Mouse (Mus musculus) heart, postnatal 10 days (tissue): ENCODE measurements around the gene Slc5a3. TPM values are rescaled to one million over a fixed set of nuclear protein-coding genes. Genes with fewer than 3 reads are reported as not detected.

Experiments
- DNase-seq, 2 experiments: peaks; one replicate each; pipeline ENCODE4 v3.0.0; 2021
- intact Hi-C: fragments of 180-260 bp; cut with DNase I; formaldehyde crosslinking; loops from one replicate; pipeline ENCODE4 v1.15.1; 2025
- total RNA-seq, 2 experiments: library from RNA; stranded (reverse); gene quantifications; 2 replicates each; pipeline ENCODE4 v1.2.3; 2021

The Slc5a3 gene
- total RNA-seq, result 1 to 10 TPM; 4.5 to 5.0 TPM

- peak; percentile 92 to 93 for DNase-seq
- intact Hi-C loops, result loop anchor here (2.0 to 5.0 kb wide), 4 partner anchors 35 to 229 kb away; no protein-coding TSS in a partner anchor
These were observed at the start of gene Slc5a3, which contains the start of the genes Mrps6 and Gm49711 for GRCm38 (mm10) chr16:92057852-92058643. Gene Slc5a3, plus strand, starts transcription at chr16:92058322. Gene Mrps6, plus strand, starts transcription at chr16:92058270. Gene Gm49711, plus strand, starts transcription at chr16:92058316.

GRCm38 (mm10) chr16:92009586-92009985 is 48.5 kb upstream of the Slc5a3 start:
- DNase-seq, result no peak
- intact Hi-C loops, result no loop called here

DNA sequence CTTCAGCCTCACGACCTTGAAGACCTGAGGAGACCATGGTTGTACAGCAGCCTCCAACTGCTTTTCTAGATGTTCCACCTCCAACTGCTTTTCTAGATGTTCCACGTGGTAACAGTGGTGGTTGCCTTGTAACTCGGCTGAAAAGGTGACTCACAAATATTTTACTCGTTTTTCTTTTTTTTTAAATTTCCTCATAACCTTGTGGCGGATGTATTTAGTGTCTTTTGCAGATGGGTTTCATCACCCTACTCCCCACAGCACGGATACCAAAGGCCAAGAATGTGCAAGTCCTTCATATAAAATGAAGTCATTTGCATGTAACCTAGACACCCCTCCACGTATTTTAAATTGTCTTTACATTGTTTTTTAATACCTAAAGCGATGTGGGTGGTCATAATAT is 41.3 kb upstream of the Slc5a3 start:
- no peak for DNase-seq
- intact Hi-C loops, result loop anchor here (5.0 kb wide), 1 partner anchor 49 kb away; no protein-coding TSS in a partner anchor

DNA sequence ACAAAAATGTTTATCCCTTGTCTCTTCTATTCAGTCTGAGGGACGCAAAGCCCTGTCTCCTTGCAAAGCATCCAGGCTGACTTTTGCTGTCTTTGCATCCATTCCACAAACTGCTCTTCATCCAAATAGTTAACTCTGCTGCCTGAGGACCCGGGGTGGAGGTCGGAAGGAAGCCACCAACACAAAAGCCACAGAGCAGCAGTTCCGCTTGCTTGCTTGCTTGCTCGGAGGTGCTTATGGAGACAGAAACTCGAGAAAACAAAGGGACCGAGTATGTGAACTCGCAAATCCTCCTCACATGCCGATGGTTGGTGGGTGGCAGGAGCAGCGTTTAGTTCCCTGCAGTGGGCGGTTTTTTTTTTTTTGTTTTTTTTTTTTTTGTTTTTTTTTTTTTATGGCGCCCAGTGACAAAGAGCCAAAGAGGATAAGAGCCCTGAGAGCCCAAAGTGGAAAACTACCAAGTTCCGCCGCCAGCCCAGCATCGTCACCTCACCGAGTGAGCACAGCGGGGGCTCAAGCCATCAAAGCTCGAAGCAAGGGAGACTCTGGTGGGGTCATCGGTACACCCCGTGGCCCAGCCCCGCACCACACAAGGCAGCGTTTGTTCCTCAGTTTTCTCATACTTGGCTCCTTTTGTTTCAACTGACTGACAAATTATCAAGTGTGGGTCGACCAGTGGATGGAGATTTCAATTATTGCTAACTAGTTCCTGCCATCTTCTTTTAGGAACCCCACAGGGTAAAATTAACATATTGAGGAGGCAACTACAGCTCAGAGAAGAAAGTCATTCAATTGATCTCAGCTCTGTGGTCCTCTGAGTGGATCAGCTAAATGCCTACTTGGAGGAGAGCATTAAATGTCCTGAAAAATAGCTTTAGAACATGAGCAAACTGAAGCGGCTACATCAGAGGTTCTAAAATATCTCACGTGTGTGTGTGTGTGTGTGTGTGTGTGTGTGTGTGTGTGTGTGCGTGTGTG is 38.7 kb upstream of the Slc5a3 start:
- peak; percentile 60 to 71 for DNase-seq
- intact Hi-C loops, result loop anchor here (5.0 kb wide), 1 partner anchor 52 kb away; no protein-coding TSS in a partner anchor

DNA sequence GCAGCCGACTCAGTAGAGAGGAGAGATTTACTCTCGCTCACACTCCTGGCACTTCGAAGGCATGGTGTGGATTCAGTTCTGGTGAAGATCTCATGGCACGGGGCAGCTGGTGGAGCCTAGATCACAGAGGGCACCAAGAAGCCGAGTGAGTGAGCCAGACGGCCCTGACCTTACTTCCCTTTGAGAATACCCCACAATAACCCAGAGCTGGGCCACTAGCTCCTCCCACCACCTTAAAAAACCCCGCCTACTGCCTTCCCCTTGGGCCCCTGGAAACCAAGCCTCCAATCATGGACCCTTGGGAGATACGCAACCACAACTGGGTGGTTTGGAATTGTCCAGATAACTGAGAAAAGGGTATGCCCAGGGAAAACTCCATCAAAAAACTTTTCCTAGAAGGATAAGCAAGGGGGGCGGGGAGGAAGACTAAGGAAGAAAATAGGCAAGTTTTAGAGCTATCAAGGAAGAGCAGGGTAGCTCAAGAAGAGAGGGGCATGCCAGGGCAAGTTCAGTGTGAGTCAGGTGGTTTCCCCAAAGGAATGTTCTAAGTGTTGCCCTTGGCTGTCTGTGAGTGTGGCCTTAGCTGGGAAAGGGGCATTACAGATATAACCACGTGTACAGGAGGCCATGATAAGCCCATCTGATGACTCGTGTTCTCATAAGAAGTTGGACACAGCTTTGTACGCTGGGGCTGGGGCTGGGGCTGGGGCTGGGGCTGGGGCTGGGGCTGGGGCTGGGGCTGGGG is 36.3 kb upstream of the Slc5a3 start:
- intact Hi-C loops, result loop anchor here (2.0 kb wide), 2 partner anchors 35 to 87 kb away; no protein-coding TSS in a partner anchor
- no peak for DNase-seq

- peak in 1 of 2 experiments; percentile 14 for DNase-seq
- intact Hi-C loops, result loop anchor here (2.0 kb wide), 2 partner anchors 34 to 88 kb away; no protein-coding TSS in a partner anchor
These were observed 35.4 kb upstream of the Slc5a3 start for GRCm38 (mm10) chr16:92022494-92023283.

- intact Hi-C loops, result no loop called here
- DNase-seq, result no peak
These were observed 24.8 kb upstream of the Slc5a3 start for GRCm38 (mm10) chr16:92033286-92033685.

GRCm38 (mm10) chr16:92034676-92035075 is 23.4 kb upstream of the Slc5a3 start:
- intact Hi-C loops, result no loop called here
- DNase-seq, result no peak

GRCm38 (mm10) chr16:92036701-92037100 is 21.4 kb upstream of the Slc5a3 start:
- DNase-seq, result no peak
- intact Hi-C loops, result no loop called here

GRCm38 (mm10) chr16:92037891-92038607 is 20.1 kb upstream of the Slc5a3 start:
- intact Hi-C loops, result no loop called here

GRCm38 (mm10) chr16:92039421-92039820 is 18.7 kb upstream of the Slc5a3 start:
- intact Hi-C loops, result no loop called here
- no peak for DNase-seq

More at GRCm38 (mm10) chr16:92037891-92038607, 20.1 kb upstream of the Slc5a3 start:
- no peak for DNase-seq

GRCm38 (mm10) chr16:92039966-92040365 is 18.2 kb upstream of the Slc5a3 start:
- no peak for DNase-seq
- intact Hi-C loops, result no loop called here

- no peak for DNase-seq
- intact Hi-C loops, result no loop called here
These were observed 6.3 kb upstream of the Slc5a3 start for GRCm38 (mm10) chr16:92051777-92052310.

DNA sequence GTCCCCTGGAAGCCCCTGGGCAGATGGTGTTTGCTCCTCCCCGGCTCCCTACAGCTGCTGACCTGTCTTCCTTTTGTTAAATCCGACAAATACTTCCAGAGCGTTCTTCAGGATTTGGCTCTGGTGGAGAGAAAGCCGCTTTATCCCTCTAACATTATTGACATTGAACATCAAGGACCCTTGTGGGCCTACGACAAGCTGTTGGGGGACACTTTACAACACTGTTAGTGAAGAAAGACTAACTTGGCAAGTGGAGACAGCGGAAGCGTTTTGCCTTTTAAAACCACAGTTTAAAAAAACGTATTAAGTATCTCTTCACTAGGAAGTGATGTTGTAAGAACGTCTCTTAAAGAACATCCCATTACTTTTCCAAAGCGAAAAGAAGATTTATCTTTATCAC is 5.6 kb upstream of the Slc5a3 start:
- intact Hi-C loops, result no loop called here
- no peak for DNase-seq

DNA sequence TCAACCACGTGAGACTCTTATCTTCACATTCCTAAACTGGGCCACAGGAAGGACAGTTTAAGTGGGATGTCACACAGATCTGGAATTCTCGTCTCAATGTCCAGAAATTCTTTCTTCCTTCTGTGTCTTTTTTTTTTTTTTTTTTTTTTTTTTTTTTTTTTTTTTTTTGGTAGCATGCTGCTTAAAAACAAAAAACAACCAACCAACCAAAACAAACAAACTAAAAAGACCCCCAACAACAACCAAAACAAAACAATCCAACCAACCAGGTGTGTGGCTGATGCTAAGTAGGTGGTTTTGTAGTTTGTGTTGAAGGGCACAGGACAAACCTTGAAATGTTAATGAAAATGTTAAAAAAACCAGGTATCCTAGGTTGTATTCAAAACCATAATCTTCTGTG is 1.4 kb upstream of the Slc5a3 start:
- intact Hi-C loops, result loop anchor here (2.0 to 5.0 kb wide), 3 partner anchors 34 to 231 kb away; no protein-coding TSS in a partner anchor
- no peak for DNase-seq

DNA sequence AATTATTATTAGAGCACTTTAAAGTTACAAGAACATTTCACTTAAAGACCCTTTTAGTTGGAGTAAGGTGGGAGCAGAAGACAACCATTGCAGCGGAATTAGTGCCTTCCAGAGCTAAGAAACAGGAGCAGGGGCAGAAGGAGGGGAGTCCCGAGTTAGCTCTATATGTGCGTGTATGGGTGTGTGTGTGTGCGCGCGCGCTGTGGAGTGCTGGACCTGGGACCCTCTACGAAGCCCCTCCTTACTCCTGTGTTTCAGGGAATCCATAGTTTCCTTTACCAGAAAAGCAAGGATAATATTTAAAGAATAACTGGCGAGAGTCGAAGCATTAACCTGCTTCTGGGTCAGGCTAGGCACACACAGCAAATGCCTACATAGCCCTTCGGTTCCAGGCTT is 668 bp upstream of the Slc5a3 start:
- DNase-seq, result no peak
- intact Hi-C loops, result loop anchor here (2.0 to 5.0 kb wide), 3 partner anchors 35 to 230 kb away; no protein-coding TSS in a partner anchor

- DNase-seq, result peak; percentile 25 to 27
- intact Hi-C loops, result loop anchor here (2.0 to 5.0 kb wide), 3 partner anchors 92 to 228 kb away; no protein-coding TSS in a partner anchor
These were observed 810 bp downstream of the Slc5a3 start for GRCm38 (mm10) chr16:92058644-92059620.
